Mouse (Mus musculus) gastrocnemius, postnatal 14 days (tissue): ENCODE measurements around the gene Olfr1196. TPM values are rescaled to one million over a fixed set of nuclear protein-coding genes. Genes with fewer than 3 reads are reported as not detected.
"Not testable (repeated sequence)": the region's sequence is repeated elsewhere in the genome, so short reads cannot be mapped to it uniquely, and the experiment has no call there.

ENCODE experiments used
- DNase-seq: peaks from one replicate; pipeline ENCODE4 v3.0.0; 2021; ENCODE audit warnings: mixed read lengths
- intact Hi-C: fragments of 180-260 bp; cut with DNase I; formaldehyde crosslinking; loops from one replicate; pipeline ENCODE4 v1.15.1; 2025; ENCODE audit warnings: low total_unique reads
- long read RNA-seq, 2 experiments: library from polyadenylated mRNA; stranded (forward); transcript quantifications; one replicate each; pipeline ENCODE4 v2.0.0; 2021
- total RNA-seq, 2 experiments: library from RNA; stranded (reverse); gene quantifications; 2 replicates each; pipeline ENCODE4 v1.2.3; 2021

The Olfr1196 gene
- total RNA-seq, result not detected
- long read RNA-seq, experiment 1, result 0 reads
- long read RNA-seq, experiment 2, result 0 reads

- intact Hi-C loops, result no loop called here
- DNase-seq, result no peak
Observed at GRCm38 (mm10) chr2:88704497-88704896, at the start of gene Olfr1196. Gene Olfr1196 (minus strand): TSS chr2:88704597.

- no peak for DNase-seq
- intact Hi-C loops, result no loop called here
Observed at GRCm38 (mm10) chr2:88751270-88751669, 46.9 kb upstream of the Olfr1196 start, which contains the start of gene Olfr1198. Gene Olfr1198 (minus strand): TSS chr2:88751370.

GRCm38 (mm10) chr2:88743379-88743778 is 39.0 kb upstream of the Olfr1196 start:
- intact Hi-C loops, result no loop called here
- DNase-seq, result no peak

- DNase-seq, result no peak
- intact Hi-C loops, result no loop called here
Observed at GRCm38 (mm10) chr2:88732266-88732665, 27.9 kb upstream of the Olfr1196 start, which contains the start of gene Olfr1197. Gene Olfr1197 (minus strand): TSS chr2:88732366.

- DNase-seq, result no peak
- intact Hi-C loops, result no loop called here
Observed at GRCm38 (mm10) chr2:88689087-88689486, 15.3 kb downstream of the Olfr1196 start, which contains the start of gene Olfr1195. Gene Olfr1195 (minus strand): TSS chr2:88689187.

- DNase-seq, intact Hi-C loops: not testable (repeated sequence)
Observed at GRCm38 (mm10) chr2:88675328-88675727, 29.1 kb downstream of the Olfr1196 start, which contains the start of gene Olfr1193. Gene Olfr1193 (plus strand): TSS chr2:88675628.

GRCm38 (mm10) chr2:88648209-88648608 is 56.2 kb downstream of the Olfr1196 start, which contains the start of gene Olfr1192-ps1:
Gene Olfr1192-ps1 (plus strand): TSS chr2:88648509.
- DNase-seq, result no peak
- intact Hi-C loops, result no loop called here

Other genes with a start within 250 kb of the Olfr1196 start
- gene Olfr1183, start 249.7 kb downstream of the Olfr1196 start, total RNA-seq, result not detected
- not detected for gene Olfr1184, start 221.0 kb downstream of the Olfr1196 start, total RNA-seq
- not detected for gene Olfr1185-ps1, start 211.3 kb downstream of the Olfr1196 start, total RNA-seq
- not detected for gene Olfr1186, start 186.0 kb downstream of the Olfr1196 start, total RNA-seq
- not detected for gene Olfr1188, start 147.7 kb downstream of the Olfr1196 start, total RNA-seq
- gene Olfr1189, start 118.1 kb downstream of the Olfr1196 start, total RNA-seq, result not detected
- under 1 TPM in 1 of 2 experiments, not detected in 1; 0.04 TPM for gene Olfr1191-ps1, start 64.1 kb downstream of the Olfr1196 start, total RNA-seq
- not detected for gene Olfr1192-ps1, start 56.1 kb downstream of the Olfr1196 start, total RNA-seq
- not detected for gene Olfr1193, start 29.0 kb downstream of the Olfr1196 start, total RNA-seq
- not detected for gene Olfr1195, start 15.4 kb downstream of the Olfr1196 start, total RNA-seq
- not detected for gene Olfr1197, start 27.8 kb upstream of the Olfr1196 start, total RNA-seq
- gene Olfr1198, start 46.8 kb upstream of the Olfr1196 start, total RNA-seq, result not detected
- gene Olfr1199, start 55.9 kb upstream of the Olfr1196 start, total RNA-seq, result not detected
- not detected for gene Olfr1200, start 65.9 kb upstream of the Olfr1196 start, total RNA-seq
- gene Olfr1201, start 88.4 kb upstream of the Olfr1196 start, total RNA-seq, result not detected
- gene Olfr1202, start 109.9 kb upstream of the Olfr1196 start, total RNA-seq, result not detected
- gene Olfr1205, start 125.1 kb upstream of the Olfr1196 start, total RNA-seq, result not detected
- not detected for gene Olfr1204, start 144.7 kb upstream of the Olfr1196 start, total RNA-seq
- not detected for gene Olfr1206, start 158.6 kb upstream of the Olfr1196 start, total RNA-seq
- not detected for gene Olfr1208, start 197.7 kb upstream of the Olfr1196 start, total RNA-seq
- not detected for gene Olfr1209, start 210.6 kb upstream of the Olfr1196 start, total RNA-seq
- not detected for gene Olfr1211, start 233.5 kb upstream of the Olfr1196 start, total RNA-seq
- not detected for gene Olfr1212, start 249.4 kb upstream of the Olfr1196 start, total RNA-seq